Mouse (Mus musculus) cerebellum, adult 9-10 months (tissue): ENCODE data around the gene Rbfox1.
A peak's percentile ranks its signal among the peaks of the same experiment; 100 is the strongest.

Source experiments
- DNase-seq: peaks from one replicate; pipeline ENCODE4 v3.0.0; 2022

Gene Rbfox1

DNA sequence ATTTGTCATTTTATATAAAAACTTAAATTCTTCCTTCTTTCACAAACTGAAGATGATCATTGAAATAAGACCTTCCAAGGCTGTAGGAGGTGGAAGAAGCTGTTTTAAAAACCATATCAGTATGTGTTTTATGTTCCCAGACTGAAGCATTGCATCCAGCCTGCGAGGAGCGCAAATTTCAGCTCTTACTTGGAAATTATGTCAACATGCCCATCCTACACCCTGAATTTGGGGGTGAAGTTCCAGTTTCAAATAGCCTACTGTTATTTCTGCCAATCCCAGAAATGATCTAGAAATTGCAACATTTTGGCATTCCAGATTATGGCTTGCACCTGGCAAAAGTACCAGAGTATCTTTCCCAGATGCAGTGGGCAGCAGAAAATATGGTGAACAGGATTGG lies 1290.8 kb downstream of the Rbfox1 start:
- DNase-seq = no peak

DNA sequence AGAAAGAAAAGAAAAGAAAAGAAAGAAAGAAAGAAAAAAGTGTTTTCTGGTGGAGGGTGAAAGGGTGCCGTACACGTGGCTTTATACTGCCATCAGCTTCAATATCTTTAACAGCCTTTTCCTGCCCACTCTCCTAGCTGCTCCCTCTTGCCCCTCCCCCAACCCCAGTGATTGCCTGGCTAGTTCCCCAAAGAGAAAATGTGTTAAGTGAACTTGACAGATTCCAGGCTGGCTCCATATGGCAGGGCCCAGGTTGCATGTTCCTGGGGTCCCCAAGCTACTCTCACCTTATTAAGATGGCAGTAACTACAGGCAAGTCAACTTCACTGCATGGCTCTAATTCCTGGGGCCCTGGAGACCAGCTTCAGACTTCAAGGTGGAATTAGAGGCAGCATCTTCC lies 1302.6 kb downstream of the Rbfox1 start:
- peak; percentile 78 for DNase-seq

DNA sequence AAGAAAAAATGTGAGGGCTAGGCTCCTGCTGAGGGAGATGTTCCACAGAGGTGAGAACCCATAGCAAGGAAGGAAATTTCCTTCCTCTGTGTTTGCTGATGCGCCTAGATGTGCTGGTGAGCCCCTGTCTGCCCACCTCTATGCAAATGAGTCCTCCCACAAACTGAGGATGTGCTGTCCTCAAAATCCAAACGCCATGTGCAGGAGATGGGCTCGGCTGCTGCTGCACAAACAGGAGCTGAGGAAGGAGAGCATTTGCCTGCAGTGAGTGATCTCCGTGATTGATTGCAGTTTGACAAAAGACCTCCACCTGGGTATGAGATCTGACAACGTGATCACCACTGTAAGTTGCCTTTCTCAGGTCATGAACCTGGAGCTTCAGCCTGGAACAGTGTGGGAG lies 1308.4 kb downstream of the Rbfox1 start:
- no peak for DNase-seq

DNA sequence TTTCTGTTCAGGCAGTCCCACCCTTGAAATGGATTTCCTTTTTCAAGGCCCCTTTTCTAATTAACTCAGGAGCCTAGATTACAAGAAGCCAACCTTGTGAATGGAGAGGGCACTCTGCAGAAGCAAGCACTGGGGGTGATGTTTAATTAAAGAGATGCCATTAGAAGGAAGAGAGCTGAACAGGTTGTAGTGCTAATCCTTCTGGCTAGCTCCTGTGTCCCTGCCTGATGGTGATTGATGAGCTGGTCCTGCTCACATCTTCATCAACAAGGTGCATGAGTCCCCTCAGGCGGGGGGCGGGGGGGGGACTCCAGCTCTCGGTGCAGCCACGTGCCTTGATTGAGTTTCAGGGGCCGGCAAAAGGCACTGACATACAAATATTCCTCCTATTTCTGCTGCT lies 1312.8 kb downstream of the Rbfox1 start:
- no peak for DNase-seq

DNA sequence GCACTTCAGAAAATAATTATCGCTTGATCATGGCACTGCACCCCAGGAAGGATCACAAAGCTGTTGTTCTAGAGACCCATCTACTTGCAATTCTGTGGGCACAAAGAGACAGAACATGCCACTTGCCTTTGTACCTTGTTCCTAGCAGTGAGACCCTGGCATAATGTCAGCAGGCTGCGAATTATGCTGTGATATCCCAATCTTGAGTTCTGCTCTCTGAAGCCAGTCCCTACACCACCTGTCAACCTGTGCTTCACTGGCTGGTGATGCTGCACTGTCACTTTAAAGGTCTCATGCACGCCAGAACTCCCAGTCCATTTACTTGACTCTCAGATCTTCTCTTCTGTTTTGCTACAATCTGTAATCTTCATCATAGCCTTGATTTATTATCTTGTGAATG lies 1315.1 kb downstream of the Rbfox1 start:
- DNase-seq = peak; percentile 73

DNA sequence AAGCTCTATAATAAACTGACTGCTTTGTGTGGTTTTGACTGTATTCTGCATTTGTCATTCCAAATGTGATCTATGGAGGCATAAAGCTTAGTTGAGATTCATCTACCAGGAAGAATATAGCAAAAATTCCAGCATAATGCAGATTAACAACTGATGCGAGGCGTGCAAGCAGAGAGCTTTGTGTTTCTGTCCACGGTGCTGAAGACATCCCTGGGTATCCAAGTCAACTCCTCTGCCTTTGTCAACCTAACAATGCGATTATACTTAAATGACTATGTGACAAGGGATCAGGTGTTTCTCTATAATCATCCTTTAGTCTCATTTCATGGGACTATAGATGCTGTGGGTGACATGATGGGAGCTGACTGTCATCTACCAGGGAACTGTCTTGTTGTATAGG lies 1316.7 kb downstream of the Rbfox1 start:
- DNase-seq = no peak

DNA sequence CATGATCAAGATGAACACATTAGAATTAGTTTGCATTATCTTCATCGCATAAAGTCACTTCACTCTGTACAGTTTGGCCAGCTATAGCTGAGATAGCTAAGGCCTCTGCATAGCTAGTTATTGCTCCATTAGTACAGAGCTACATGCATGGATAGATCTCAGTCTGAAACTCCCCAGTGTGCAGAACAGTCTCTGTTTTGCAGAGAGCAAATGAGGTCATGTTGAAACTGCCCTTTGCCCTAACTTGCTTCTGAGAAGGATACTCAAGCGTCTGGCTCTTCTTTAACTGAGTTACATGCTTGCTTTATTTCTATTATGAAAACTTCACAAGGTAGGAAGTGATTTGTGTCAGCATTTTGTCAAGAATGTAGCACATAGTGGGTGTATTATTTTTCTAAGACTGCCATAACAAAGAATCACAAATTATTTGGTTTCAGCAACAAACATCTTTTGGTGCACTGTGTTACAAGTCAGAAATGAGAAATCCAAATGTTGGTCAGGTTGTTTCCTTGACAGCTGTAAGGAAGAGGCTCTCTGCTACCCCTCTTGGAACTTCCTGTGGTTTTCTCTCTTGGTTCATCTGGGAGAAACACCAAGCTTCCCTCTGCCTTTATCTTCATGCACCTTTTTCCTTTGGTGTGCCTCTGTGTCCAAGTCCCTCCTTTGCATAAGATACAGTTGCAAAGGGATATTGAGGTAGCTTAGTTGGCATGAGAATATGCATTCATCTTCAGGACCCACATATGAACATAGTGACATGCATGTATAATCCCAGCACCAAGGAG lies 1321.2 kb downstream of the Rbfox1 start:
- no peak for DNase-seq

DNA sequence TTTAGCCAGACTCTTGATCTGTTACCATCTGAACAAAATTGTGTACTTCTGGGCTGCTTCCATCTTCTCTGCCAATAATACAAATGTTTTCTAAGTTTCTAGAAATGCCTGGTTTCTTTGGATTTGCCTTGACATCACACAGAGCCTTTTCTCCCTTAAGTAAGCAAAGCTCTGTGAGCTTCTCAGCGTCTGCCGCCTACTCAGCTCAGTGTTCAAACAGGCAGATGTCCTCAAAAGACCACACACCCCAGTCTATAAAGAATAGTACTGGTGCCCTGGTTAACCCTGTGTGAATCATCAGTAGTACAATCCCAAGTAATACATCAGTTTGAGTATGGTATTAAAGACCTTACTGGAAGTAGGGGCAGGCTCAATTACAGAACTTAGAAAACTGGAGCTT lies 1322.4 kb downstream of the Rbfox1 start:
- no peak for DNase-seq

DNA sequence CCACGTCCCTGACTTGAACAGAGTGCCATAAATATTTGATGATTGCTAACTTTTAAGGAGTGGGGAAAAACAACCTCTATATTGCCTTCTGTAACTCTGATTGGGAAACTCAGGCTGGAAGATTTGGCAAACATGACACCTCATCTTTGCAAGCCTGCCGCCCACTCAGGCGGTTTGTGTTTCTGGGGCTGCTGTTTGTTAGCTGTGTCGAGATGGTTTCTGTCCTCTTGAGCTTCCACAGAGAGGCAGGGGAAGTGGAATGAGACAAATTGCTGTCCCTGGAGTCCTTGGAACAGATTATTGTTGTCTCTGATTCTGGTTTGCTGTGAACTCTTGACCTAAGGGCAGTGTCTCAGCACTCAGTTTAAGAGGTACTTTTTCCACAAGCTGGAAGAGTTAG lies 1327.6 kb downstream of the Rbfox1 start:
- DNase-seq = no peak

DNA sequence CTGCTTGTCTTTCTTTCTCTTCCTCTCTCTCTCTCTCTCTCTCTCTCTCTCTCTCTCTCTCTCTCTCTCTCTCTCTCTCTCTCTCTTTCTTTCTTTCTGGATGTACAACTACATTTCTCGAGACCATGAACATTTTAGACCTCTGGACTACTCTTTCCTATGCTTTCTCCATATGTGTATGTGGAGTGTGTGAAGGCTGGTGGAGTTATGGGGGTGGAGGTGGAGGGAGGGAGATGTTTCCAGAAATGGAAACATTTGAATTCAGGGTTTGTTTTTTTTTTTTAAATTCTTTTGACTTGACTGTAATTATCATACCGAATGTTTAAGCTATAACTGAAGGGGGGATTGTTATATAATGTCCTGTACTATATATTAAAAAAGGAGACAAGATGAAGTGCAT lies 1338.1 kb downstream of the Rbfox1 start:
- DNase-seq = no peak

DNA sequence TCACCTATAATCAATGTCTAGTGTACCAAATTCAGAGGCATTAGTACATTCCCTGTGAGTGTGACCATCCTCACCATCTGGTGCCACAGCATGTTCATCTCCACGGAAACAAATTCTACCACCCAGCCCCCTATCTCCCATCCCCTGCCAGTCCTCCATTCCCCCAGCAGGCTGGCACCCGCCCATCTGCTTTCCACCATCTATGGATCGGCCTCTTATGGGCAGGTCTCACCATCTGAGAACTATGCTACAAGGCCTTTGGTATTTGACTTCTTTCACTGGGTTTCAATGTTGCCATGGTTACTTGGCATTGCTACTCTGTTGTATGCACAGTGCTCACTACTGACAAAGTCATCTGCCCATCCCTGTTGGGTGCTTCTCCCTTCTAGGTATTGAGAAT lies 1340.8 kb downstream of the Rbfox1 start:
- peak; percentile 73 for DNase-seq

DNA sequence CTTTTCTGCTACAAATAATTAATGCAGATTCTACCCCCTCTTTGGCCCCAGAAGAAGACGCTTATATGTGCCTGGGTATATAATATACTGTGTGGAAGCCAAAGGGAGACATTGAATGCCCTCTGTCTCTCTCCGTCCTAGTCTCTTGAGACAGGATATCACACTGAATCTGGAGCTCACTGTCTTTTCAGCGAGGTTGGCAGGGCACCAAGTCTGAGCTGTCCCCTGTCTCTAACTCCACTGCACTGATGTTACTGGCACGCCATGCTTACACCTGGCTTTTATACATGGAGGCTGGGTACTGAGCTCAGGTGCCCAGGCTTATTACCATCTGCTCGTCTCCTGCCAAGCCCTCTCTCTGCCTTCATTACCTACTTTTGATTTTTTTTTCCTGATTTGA lies 1343.1 kb downstream of the Rbfox1 start:
- DNase-seq = peak; percentile 37

DNA sequence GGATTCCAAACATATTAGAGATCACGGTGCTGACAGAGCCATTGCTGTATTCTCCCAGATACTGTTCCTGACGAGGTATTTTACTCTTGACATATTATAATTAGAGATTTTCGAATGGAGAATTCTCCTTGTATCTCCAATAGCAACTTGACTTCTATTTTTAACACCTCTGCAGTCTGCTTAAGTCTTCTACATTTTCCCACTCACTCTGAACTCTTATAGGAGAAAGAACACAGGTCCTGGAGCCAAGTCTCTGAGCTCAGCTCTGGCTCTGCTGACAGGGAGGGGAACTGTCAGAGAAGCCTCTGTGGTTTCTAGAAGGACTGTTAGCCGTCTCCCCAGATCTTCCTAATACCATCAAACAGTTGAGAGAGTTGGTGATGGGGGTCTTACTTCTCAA lies 1344.1 kb downstream of the Rbfox1 start:
- no peak for DNase-seq

DNA sequence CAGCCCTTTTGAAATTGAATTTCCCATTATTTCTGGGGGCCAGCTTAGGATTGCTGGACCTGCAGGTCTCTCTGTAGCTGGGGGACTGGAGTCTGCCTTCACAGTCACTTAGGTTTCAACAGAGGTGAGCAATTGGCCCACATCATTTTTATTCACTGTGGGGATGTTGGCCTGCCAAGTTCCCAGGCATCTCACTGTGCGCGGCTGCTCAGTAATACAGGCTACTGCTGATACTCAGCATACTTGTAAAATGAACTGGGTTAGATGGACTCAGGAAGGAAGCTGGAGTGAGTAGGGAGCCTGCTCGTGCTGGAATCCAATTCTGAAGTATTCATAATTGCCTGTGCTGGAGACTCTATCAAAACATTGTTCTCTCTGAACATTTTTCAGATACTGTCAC lies 1356.5 kb downstream of the Rbfox1 start:
- DNase-seq = peak; percentile 68

DNA sequence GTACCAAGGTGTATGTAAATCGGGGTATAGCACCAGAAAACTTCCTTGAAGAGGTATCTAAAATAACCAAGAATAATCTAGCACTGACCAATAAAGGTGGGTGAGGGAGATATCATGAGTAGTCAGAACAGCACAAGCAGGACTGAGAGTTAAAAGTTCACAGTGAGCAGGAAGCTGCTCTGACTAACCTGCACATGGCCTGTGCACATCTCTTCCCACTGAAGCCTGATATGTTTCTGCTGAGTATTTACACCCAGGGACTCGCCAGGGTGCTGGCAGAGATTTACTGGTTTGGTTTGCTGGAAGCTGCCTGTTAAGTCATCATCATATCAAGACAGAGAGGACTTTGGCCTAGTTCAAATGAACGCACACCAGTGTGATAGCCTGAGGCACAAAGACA lies 1357.3 kb downstream of the Rbfox1 start:
- no peak for DNase-seq

DNA sequence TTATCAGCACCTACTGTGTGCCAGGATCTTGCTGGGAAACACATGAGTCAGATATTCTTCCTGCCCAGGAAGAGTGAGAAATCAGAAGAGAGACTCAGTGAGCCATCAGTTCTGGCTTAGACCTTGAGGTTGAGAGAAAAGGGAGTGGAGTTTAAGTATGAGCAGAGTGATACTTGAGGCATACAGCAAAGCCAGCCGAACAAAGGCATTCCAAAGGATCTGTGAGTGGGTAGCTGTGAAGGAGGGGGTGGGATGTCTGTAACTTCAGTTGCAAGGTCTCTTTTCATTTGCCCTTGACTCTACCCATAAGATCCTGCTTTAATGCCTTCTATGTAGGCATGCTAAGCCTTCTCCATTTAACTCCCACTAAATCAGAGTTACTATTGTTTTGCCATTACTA lies 1359.2 kb downstream of the Rbfox1 start:
- no peak for DNase-seq

DNA sequence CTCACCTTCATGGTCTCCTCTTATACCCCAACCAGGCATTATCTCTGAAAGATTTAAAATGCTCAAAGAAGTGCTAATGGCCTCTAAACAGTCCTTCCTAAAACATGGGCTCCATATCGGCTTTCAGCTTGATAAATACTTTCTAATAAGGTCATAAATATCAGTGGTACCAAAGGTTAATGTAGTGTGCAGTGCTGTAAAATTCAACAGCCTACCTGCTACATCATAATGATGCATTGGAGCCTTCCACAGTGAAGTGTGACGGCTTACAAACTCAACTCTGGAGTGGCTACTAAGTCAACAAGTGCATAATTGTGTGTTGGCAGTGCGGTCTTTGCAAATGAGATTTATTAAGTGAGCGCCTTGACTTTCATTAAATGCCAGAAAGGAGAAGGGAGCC lies 1366.5 kb downstream of the Rbfox1 start:
- no peak for DNase-seq

DNA sequence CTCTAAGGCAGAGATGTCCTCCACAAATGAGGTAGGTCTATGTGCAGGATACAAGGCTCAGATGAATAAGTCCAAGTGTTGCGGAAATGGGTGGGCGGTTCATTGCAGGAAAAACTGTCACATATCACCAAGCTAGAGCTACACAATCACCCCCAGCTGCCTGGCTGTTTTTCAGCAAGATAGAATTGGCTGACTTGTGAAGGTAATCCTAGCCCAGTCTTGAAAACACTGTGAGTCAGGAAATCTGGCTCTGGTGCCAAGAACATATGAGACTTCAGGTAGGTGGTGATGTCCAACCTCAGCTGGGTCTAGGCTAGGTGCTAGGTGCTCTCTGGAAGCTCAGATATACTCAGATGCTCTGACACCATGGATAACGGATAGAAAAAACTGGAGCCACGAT lies 1372.2 kb downstream of the Rbfox1 start:
- peak; percentile 40 for DNase-seq

DNA sequence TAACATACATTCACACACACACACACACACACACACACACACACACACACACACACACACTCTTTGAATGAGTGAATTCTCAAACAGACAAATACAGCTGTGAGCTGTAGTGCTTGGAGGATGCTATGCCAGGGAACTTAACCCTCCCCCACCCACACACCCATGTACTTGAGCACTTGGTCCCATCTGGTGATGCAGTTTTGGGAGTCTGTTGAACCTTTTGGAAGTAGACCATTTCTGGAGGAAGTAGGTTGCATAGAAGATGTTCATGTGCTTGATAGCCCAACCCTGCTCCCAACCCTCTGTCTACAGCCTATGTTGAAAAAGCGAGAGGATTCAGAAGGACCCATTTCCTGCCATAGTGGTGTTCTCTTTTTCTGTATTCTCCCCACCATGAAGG lies 1378.1 kb downstream of the Rbfox1 start:
- DNase-seq = no peak

DNA sequence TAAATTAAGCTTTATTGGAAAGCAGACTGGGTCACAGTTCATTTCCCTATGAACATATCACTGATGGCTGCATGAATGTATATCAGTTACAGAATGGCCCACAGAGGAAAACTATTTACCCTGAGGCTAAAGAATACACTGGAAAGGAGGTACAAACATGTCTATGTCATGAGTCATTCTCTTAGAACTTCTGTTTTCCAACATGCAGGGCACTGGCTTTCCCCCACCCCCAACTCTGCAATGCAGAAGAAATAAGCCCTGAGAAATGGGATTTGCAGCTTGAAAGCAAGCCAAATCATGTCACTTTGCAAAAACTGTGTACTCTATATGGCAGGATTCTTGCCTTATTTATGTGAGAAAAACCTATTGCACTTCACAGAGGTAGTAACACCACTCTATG lies 1380.6 kb downstream of the Rbfox1 start:
- no peak for DNase-seq

DNA sequence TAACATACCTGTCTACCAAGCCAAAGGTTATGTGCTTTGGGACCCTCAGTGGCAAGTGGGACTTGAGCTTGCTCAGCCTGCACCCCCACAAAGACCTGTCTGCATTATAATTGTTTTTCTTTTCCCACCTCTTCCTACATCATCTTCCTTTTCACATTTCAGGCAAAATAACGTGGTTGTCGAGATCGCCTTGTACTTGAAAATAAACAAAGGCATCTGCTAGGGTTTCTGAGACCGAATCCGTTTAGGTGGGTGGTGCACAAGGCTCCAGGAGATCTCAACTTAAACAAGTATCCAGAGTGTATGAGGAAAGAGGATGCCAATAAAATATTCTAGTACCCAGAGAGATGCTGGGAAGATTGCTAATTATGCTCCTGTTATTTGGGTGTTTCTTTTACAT lies 1390.3 kb downstream of the Rbfox1 start:
- DNase-seq = no peak

DNA sequence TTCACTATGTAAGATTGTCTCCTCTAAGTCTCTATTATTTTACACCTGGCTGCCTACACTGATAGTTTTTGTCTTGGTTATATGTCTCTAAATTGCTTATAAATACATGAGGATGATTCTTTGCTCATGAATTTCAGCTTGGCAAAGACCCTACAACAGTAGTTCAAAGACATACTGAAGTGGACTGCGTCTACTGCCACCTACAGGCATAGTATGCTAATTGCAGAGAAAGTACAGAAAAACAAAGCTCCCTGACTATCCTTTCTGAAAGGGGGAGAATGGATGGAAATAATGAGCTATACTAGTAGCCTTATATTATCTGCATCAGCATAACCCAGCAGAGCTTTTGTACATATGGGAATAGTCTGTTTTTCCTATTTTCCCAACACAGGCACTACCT lies 1390.7 kb downstream of the Rbfox1 start:
- DNase-seq = no peak

DNA sequence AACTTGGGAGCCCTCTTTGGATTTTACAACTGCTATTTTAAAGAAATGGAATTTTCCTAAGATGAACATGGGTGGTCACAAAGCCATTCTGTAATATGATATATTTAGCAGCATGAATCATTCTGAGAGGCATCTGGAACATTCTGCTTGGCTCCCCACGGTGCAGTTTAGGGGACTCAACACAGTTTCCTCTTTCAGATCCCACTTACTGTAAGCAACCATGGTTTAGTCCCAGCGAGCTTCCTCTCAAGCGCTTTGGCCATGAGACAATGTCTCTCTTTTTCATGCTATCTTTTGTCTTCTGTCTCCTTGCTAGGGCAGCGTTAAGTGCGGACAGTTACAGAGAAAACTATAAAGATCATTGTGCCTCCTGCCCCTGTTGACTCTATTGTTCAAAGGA lies 1394.4 kb downstream of the Rbfox1 start:
- DNase-seq = peak; percentile 54

DNA sequence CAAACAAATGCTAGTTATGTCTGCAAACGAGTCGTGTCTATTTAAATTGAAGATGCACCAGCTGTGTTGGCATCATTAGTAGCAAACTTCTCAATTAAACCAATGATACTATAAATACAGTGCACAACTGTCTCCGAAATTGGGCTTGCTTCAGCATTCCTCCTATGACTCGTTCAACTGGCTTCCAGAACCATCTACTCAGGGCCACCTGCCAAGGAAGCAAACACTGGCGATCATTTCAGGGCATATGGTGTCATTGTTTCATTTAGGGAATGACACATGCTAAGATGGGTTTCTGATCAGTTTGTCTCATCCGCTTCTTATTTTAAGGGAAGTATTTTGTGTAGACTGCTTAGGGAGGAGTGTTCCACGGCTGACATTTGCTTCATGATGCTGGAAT lies 1397.1 kb downstream of the Rbfox1 start:
- peak; percentile 84 for DNase-seq

DNA sequence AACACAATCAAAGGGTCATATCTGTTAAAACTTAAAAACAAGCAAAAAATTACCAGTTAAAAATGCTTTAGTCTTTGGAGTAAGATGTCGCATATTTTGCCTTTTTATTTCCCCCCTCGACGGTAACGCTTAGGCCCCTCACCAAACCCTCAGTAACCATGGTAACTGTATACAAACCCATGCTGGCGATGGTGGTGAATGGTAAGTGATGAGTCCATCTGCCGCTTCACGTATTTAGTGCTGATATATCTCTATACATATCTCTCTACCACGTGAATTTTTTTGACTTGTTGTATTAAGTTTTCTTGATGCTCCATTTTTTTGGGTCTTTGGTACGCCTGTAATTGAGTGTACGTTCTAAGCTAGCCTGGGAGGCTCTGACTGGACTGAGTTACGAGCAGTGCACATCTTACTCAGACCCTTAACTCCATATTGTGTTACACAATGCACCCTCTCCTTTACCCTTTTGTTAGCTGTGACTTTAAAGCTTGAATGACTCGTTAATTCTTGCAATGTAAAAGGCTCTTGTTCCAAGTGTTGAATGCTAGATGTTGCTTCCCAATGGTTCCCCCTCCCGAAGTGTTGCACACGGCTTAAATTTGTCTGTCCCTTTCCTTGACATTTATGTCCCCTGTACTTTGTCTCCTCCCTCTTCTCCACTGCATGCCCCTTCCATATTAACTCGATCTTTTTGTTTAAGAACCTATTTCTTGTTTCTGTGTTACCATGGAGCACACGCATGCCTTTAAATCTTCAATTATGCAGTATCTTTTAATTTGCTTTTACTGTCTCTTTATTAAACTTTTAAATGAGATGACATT lies 1408.0 kb downstream of the Rbfox1 start:
- DNase-seq = no peak
